Mouse (Mus musculus) retina, adult 2 months (tissue): Measurements from ENCODE around the gene Cdh23.

Experiments used
- DNase-seq: peaks from one replicate; pipeline ENCODE4 v3.0.0-alpha.2; 2012; ENCODE audit warnings: low read depth, low spot score

The Cdh23 gene

GRCm38 (mm10) chr10:60367904-60368303, 328.4 kb downstream of the Cdh23 start:
- no peak for DNase-seq

- no peak for DNase-seq
Observed at GRCm38 (mm10) chr10:60367145-60367544, 329.1 kb downstream of the Cdh23 start.

- no peak for DNase-seq
Observed at GRCm38 (mm10) chr10:60363426-60363825, 332.9 kb downstream of the Cdh23 start.

- DNase-seq = no peak
Observed at GRCm38 (mm10) chr10:60362310-60362628, 334.0 kb downstream of the Cdh23 start.

GRCm38 (mm10) chr10:60361615-60362309, 334.5 kb downstream of the Cdh23 start:
- no peak for DNase-seq

GRCm38 (mm10) chr10:60358776-60359175, 337.5 kb downstream of the Cdh23 start:
- no peak for DNase-seq

GRCm38 (mm10) chr10:60357901-60358300, 338.4 kb downstream of the Cdh23 start:
- DNase-seq = no peak

- DNase-seq = no peak
Observed at GRCm38 (mm10) chr10:60357441-60357840, 338.8 kb downstream of the Cdh23 start.

- DNase-seq = no peak
Observed at GRCm38 (mm10) chr10:60354881-60355677, 341.2 kb downstream of the Cdh23 start.

- DNase-seq = no peak
Observed at GRCm38 (mm10) chr10:60354003-60354325, 342.3 kb downstream of the Cdh23 start.

GRCm38 (mm10) chr10:60353241-60354002, 342.9 kb downstream of the Cdh23 start:
- no peak for DNase-seq

- DNase-seq = no peak
Observed at GRCm38 (mm10) chr10:60351761-60352455, 344.4 kb downstream of the Cdh23 start.

- DNase-seq = no peak
Observed at GRCm38 (mm10) chr10:60351248-60351647, 345.0 kb downstream of the Cdh23 start.

GRCm38 (mm10) chr10:60350805-60351167, 345.5 kb downstream of the Cdh23 start:
- no peak for DNase-seq

GRCm38 (mm10) chr10:60350077-60350804, 346.0 kb downstream of the Cdh23 start:
- no peak for DNase-seq

GRCm38 (mm10) chr10:60349644-60350043, 346.6 kb downstream of the Cdh23 start:
- DNase-seq = no peak

GRCm38 (mm10) chr10:60349056-60349455, 347.2 kb downstream of the Cdh23 start:
- DNase-seq = no peak

- no peak for DNase-seq
Observed at GRCm38 (mm10) chr10:60347768-60348610, 348.3 kb downstream of the Cdh23 start.

GRCm38 (mm10) chr10:60346701-60347405, 349.4 kb downstream of the Cdh23 start, which contains the start of gene Vsir:
TSS of gene Vsir (plus strand) at chr10:60346851.
- no peak for DNase-seq

GRCm38 (mm10) chr10:60346056-60346455, 350.2 kb downstream of the Cdh23 start:
- no peak for DNase-seq
